Mouse (Mus musculus) midbrain, postnatal 0 days (tissue): ENCODE measurements around the gene Gpr18. TPM values are rescaled to one million over a fixed set of nuclear protein-coding genes. Genes with fewer than 3 reads are reported as not detected.

Source experiments
- ATAC-seq: fragments of 200-750 bp; cut with Nextera tagmentation; 2 replicates; pipeline ENCODE4 v1.8.0; 2017; ENCODE audit warnings: moderate number of reproducible peaks, mild to moderate bottlenecking, moderate TSS enrichment, moderate library complexity; ENCODE audit not compliant: low FRiP score
- DNase-seq: peaks from one replicate; pipeline ENCODE4 v3.0.0-alpha.2; 2015; ENCODE audit warnings: low spot score
- H3K27ac ChIP-seq: fragments of 300-500 bp; sonication (generic); 2 replicates; pipeline ENCODE4 v1.5.1; 2014; ENCODE audit warnings: low read depth, mild to moderate bottlenecking, low read length, mixed read lengths
- H3K27me3 ChIP-seq: fragments of 300-500 bp; sonication (generic); 2 replicates; pipeline ENCODE4 v1.6.1; 2014; ENCODE audit warnings: low read length, control low read depth, mixed read lengths; ENCODE audit not compliant: insufficient read depth
- H3K36me3 ChIP-seq: fragments of 300-500 bp; sonication (generic); 2 replicates; pipeline ENCODE4 v1.6.1; 2014; ENCODE audit warnings: low read length, control low read depth, mixed read lengths; ENCODE audit not compliant: insufficient read depth
- H3K4me1 ChIP-seq: fragments of 300-500 bp; sonication (generic); 2 replicates; pipeline ENCODE4 v1.6.1; 2014; ENCODE audit warnings: mild to moderate bottlenecking, control low read depth, antibody characterized with exemption, low read length, mixed read lengths; ENCODE audit not compliant: insufficient read depth
- H3K4me2 ChIP-seq: fragments of 300-500 bp; sonication (generic); 2 replicates; pipeline ENCODE4 v1.6.1; 2014; ENCODE audit warnings: low read depth, mild to moderate bottlenecking, low read length, mixed read lengths; ENCODE audit not compliant: poor library complexity, severe bottlenecking
- H3K4me3 ChIP-seq: fragments of 300-500 bp; sonication (generic); 2 replicates; pipeline ENCODE4 v1.5.1; 2014; ENCODE audit warnings: low read depth, mild to moderate bottlenecking, low read length, moderate library complexity
- H3K9ac ChIP-seq: fragments of 300-500 bp; sonication (generic); replicated peaks from 2 replicates; pipeline ENCODE4 v1.6.1; 2014; ENCODE audit warnings: mild to moderate bottlenecking, low read length, moderate library complexity, mixed read lengths; ENCODE audit not compliant: poor library complexity, severe bottlenecking
- H3K9me3 ChIP-seq: fragments of 300-500 bp; sonication (generic); 2 replicates; pipeline ENCODE4 v1.6.1; 2016; ENCODE audit warnings: low read length, control low read depth
- CTCF ChIP-seq: IDR thresholded peaks from 2 replicates; pipeline ENCODE4 v1.5.1; 2016; ENCODE audit warnings: antibody characterized with exemption, mild to moderate bottlenecking
- WGBS: fragments of 180-500 bp; shearing (Covaris S2); extraction: QIAGEN DNeasy Blood & Tissue Kit; methylation state at CpG from one replicate; pipeline ENCODE4 v1.1.7; 2014; 5-methylcytosine and 5-hydroxymethylcytosine counted together
- polyA plus RNA-seq: library from polyadenylated mRNA; unstranded; fragments of >200 nt; fragmentation: Nextera tagmentation; extraction: Ambion mirVana; gene quantifications from 2 replicates; pipeline ENCODE4 v1.2.1, GENCODE M21; 2015
- total RNA-seq: library from RNA; depleted of rRNA; stranded (reverse); fragments of >200 nt; gene quantifications from 2 replicates; pipeline ENCODE4 v1.2.3, GENCODE M21; 2014

The Gpr18 gene
- total and polyA plus RNA-seq, 2 experiments from 2014 or later, result 0.10 TPM; not detected in 1

DNA sequence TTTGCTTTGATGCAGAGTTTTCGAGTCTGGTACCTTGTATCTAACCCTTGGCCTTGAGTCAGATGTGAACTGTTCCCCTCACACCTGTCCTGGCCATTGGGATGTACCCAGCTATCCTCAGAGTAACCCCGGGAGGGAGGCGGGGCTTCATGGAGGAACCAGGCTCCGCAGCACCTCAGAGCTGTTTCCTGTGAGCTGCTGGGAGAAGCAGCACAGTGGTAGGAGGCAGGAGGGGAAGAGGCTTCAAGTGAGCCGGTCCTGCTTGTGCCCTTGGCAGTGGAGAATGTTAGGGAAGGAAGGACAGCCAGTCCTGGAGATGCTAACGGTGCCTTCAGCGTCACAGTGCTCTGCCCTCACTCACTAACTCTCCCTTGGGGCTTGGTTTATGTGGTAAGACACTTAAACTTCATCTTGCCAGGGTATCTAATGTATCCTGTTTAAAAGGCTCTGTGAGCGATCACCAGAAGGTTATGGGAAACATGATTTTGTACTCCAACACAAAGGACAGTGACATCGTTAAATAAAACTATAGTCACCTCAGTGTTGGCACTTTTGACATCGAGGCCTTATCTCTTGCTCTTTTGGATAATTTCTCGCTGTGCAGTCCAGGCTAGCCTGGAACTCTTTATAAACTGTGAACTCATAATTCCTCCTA lies 22.1 kb upstream of the Gpr18 start:
- 91% methylated on average over 11 of the region's 11 CpGs for WGBS

GRCm38 (mm10) chr14:121936856-121937255 lies 21.3 kb upstream of the Gpr18 start:
- Histone ChIP-seq H3K36me3 (peaks cover 12% of the 10 kb centered on the region), H3K27ac (no peak overlapping the region), H3K9ac (no peak overlapping the region), H3K4me3 (no peak overlapping the region), H3K4me1 (0 out of 2 replicates have a peak, but pooled peaks cover 1% of the 10 kb centered on the region), H3K27me3 (no peaks in the 10 kb centered on the region), H3K4me2 (no peak overlapping the region), H3K9me3 (0 out of 2 replicates have a peak, but pooled peaks cover 4% of the 10 kb centered on the region)
- no peak for TF ChIP-seq CTCF
- no peak for ATAC-seq
- 73% methylated on average over 8 of the region's 8 CpGs for WGBS
- DNase-seq, result no peak

More for the DNA sequence above, 22.1 kb upstream of the Gpr18 start:
- Histone ChIP-seq H3K4me1 (no peaks in the 10 kb centered on the region), H3K9me3 (0 out of 2 replicates have a peak, but pooled peaks cover 4% of the 10 kb centered on the region), H3K27ac (no peak overlapping the region), H3K9ac (no peak overlapping the region), H3K4me3 (no peak overlapping the region), H3K36me3 (peaks cover 12% of the 10 kb centered on the region), H3K27me3 (no peaks in the 10 kb centered on the region), H3K4me2 (no peak overlapping the region)
- DNase-seq (no peak), ATAC-seq (no peak)
- no peak for TF ChIP-seq CTCF

DNA sequence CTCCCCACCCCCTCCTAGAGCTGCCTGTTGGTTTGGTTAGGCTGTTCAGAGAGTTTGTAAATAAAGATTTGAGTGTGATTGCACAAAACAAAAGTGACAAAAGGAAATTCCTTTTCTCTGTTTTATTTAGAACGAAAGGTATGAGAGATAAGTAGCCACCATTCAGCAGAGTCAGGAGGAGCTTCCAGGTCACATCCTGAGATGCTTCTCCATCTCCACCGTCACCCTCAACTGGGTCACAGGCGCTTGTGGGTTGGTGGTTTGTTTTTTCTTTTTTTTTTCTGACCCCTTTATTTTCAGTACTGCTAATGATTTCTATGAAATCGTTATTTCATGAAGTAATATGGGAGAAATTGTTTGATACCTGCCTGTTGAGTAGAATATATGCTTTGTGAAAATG lies 20.8 kb upstream of the Gpr18 start:
- Histone ChIP-seq H3K4me2 (no peak overlapping the region), H3K9ac (no peak overlapping the region), H3K36me3 (peaks cover 12% of the 10 kb centered on the region), H3K4me3 (no peak overlapping the region), H3K27me3 (no peaks in the 10 kb centered on the region), H3K27ac (no peak overlapping the region), H3K9me3 (0 out of 2 replicates have a peak, but pooled peaks cover 4% of the 10 kb centered on the region), H3K4me1 (0 out of 2 replicates have a peak, but pooled peaks cover 6% of the 10 kb centered on the region)
- ATAC-seq (no peak), DNase-seq (no peak)
- 97% methylated on average over 4 of the region's 4 CpGs for WGBS
- no peak for TF ChIP-seq CTCF

DNA sequence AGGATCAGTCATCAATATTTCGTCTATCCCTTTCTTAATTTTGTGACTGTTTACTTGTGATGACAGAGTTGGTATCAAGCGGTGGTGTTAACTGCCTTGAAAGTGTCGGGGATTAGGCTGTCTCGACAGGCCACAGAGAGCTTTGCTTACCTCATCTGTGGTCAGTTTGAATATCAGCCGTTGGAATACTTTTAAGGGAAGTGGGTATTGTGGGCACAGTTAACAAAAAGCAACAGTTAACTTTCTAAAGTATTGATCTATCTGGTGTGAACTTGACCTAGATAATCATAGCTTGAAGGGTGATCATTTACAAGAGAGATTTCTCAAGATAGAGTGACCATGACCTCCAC lies 19.0 kb upstream of the Gpr18 start:
- H3K4me2 ChIP-seq, result no peak overlapping the region
- WGBS, result 97% methylated on average over 5 of the region's 5 CpGs
- H3K4me1 ChIP-seq, result 0 out of 2 replicates have a peak, but pooled peaks cover 6% of the 10 kb centered on the region
- no peak overlapping the region for H3K9ac ChIP-seq
- 0 out of 2 replicates have a peak, but pooled peaks cover 4% of the 10 kb centered on the region for H3K9me3 ChIP-seq
- peaks cover 12% of the 10 kb centered on the region for H3K36me3 ChIP-seq
- ATAC-seq (no peak), DNase-seq (no peak)
- TF ChIP-seq CTCF, result no peak
- H3K27me3 ChIP-seq, result no peaks in the 10 kb centered on the region
- H3K27ac ChIP-seq, result no peak overlapping the region
- no peak overlapping the region for H3K4me3 ChIP-seq

DNA sequence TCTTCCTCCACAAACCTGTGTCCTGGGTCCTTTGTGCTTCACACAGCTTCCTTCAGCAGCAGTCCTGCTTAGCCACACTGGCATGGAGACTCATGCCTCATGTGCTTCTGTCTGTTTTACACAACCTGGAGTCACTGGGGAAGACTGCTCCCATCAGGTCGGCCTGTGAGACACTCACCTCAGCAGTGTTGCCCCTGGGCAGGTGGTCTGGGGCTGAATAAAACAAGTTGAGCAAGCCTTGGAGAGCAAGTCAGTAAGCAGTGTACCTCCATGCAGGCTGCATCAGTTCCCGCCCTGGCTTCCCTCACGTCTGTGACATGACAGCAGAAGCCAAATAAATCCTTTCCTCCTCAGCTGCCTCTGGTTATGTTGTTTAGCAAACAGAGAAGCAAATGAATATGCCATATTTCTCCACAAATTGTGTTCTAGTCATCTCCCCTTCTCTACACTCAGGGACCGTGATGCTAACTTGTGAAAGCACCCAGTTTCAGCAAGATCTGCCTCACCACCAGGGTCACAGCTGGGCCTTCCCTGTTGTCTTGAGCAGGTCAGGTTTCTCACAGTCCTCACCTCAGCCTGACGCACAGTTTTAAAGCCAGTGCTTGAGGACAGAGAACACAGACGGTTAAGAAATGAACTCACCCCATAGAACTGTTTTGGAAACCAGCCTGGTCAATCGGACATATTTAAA lies 18.5 kb upstream of the Gpr18 start:
- WGBS, result 97% methylated on average over 7 of the region's 7 CpGs
- H3K36me3 ChIP-seq, result peaks cover 12% of the 10 kb centered on the region
- H3K4me2 ChIP-seq, result no peak overlapping the region
- H3K9me3 ChIP-seq, result 0 out of 2 replicates have a peak, but pooled peaks cover 4% of the 10 kb centered on the region
- no peaks in the 10 kb centered on the region for H3K27me3 ChIP-seq
- no peak for DNase-seq
- H3K27ac ChIP-seq, result no peak overlapping the region
- no peak for ATAC-seq
- H3K9ac ChIP-seq, result no peak overlapping the region
- H3K4me1 ChIP-seq, result 0 out of 2 replicates have a peak, but pooled peaks cover 6% of the 10 kb centered on the region
- no peak overlapping the region for H3K4me3 ChIP-seq
- TF ChIP-seq CTCF, result no peak

- 53% methylated on average over 4 of the region's 4 CpGs for WGBS
- DNase-seq, result no peak
- Histone ChIP-seq H3K4me3 (no peak overlapping the region), H3K36me3 (peaks cover 12% of the 10 kb centered on the region), H3K9ac (no peak overlapping the region), H3K4me1 (0 out of 2 replicates have a peak, but pooled peaks cover 6% of the 10 kb centered on the region), H3K27ac (no peak overlapping the region), H3K27me3 (no peaks in the 10 kb centered on the region), H3K9me3 (0 out of 2 replicates have a peak, but pooled peaks cover 4% of the 10 kb centered on the region), H3K4me2 (no peak overlapping the region)
- TF ChIP-seq CTCF, result no peak
- no peak for ATAC-seq
Measured at GRCm38 (mm10) chr14:121932180-121932579, 16.6 kb upstream of the Gpr18 start.
